Mouse (Mus musculus) WW6 (cell line): ENCODE data around the gene Ano6.
A peak's percentile ranks its signal among the peaks of the same experiment; 100 is the strongest.
"Not testable (repeated sequence)": the region's sequence is repeated elsewhere in the genome, so short reads cannot be mapped to it uniquely, and the experiment has no call there.

Source experiments
- DNase-seq: peaks from one replicate; pipeline ENCODE4 v3.0.0-alpha.2; 2013; ENCODE audit warnings: low read depth, low spot score

Gene Ano6

DNA sequence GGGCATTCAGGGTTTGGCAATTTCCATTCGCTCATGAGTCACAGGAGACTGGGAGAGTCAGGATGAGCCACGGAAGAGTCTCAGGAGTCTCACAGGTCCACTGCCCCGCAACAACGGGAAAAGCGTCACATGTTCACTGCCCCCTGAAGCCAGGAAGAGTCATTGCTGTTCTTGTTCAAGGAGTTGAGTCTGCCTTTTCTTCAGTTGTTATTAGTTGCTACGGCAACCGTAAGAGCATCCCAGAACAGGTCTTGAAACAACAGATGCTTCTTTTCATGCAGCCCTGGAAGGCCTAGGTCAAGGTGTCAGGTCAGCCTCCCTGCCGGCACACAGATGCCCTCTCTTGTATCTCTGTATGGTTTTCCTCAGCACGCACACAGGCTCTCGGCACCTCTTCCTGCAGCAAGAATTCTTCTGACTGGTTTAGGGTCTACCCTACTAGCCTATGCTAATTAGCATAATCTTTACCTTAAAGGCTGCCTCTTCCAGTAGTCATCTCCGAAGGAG is 36.9 kb downstream of the Ano6 start:
- DNase-seq = no peak

- not testable (repeated sequence) for DNase-seq
Measured at GRCm38 (mm10) chr15:95828018-95828646, 37.5 kb downstream of the Ano6 start.

DNA sequence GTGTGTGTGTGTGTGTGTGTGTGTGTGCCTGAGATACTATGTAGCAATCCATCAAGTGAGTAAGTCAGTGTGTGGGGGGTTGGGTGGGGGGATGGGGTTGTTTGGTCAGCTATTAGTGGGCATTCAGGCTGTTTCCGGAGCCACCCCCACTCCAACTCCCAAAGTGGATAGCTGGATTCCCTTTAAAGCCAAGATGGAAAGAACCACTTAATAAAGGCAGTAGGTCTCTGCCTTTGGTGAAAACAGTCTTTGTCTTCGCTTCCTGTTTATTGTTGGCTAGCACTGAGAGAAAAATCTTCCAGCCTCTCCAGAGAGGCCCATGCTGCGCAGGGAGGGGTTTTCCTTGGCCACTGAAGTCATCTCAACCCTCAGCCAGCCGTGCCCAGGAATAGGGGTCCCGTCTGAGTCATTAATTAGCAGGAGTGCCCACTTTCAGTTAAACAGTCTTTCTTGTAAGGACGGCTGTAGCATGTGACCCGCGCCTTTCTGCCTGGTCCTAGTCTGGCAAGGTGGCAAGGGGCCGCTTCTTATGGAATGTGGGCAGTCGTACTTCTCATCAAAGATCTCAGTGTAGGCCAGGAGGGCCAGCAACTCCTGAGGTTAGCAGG is 38.1 kb downstream of the Ano6 start:
- DNase-seq = no peak

GRCm38 (mm10) chr15:95829553-95830205 is 39.0 kb downstream of the Ano6 start:
- no peak for DNase-seq

DNA sequence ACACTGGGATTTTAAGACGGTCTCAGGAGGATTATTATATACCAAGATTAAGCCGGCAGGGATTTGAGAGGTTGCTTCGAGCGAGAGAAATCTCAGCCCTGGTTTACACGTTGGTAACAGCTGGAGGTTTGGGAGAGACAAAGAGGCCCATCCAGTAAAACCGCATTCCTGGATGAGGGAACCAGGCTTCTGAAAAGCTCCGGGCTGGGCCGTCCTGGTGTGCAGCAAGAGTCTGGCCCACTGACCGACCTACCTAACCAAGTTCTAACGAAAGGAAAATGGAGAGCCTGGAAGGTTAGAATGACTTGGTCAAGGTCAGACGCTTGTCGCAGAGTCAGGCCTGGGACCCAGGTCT is 39.5 kb downstream of the Ano6 start:
- DNase-seq = no peak

- DNase-seq = no peak
Measured at GRCm38 (mm10) chr15:95833292-95833691, 42.6 kb downstream of the Ano6 start.

DNA sequence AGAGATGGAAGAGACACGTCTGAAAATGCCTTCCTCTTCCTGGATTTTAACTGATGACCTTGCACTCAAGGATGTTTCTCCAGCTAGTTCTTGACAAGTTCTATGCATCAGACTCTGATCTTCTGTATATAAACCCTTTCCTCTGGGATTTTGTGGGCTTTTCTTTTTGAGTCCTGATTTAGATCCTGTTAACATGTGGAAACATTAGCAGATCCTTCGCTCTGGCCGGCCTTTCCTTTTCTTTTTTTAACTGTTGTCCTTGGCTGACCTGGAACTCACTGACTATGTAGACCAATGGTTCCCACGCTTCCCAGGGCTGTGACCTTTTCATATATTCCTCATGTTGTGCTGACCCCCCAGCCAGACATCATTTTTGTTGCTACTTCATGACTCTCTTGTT is 45.4 kb downstream of the Ano6 start:
- no peak for DNase-seq

- DNase-seq = no peak
Measured at GRCm38 (mm10) chr15:95836646-95837434, 46.2 kb downstream of the Ano6 start.

- no peak for DNase-seq
Measured at GRCm38 (mm10) chr15:95837570-95837969, 46.9 kb downstream of the Ano6 start.

DNA sequence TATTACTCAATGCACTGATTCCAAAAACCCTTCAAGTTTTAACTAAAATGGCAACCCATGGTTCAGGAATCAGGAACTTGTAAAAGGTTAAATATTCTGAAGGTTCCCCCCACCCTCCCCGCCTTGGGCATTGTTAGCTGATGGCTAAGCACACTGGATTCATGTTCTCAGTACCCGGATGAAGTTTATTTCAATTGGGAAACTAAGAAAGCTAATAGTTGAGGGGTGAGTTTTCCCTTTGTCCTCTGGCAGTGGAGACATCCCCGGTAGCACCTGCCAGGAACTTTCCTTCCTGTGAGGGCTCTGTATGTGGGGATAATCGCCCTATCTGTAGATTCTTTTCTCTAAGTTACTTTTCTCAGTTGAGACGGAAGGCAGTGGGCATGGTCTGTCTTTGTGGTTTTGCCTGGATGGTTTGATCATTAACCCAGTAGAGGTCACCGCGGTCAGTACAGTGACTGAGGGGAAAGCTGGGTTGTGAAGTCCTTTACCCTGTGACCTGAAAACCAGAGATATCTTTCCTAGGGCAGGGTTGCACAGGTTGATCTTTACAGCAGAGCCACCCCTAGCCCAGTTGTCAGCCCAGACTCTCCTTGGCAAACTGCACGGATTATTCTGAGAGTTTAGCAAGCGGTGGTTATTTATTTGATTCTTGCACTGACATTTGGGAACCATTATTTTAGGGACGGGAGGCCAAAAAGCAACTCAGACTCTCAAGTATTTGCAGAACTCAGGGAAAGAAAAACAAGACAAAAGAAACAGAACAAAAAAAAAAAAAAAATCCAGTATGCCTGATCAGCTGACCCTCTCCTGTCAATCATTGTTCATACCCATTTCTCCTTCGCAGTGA is 47.8 kb downstream of the Ano6 start:
- no peak for DNase-seq

DNA sequence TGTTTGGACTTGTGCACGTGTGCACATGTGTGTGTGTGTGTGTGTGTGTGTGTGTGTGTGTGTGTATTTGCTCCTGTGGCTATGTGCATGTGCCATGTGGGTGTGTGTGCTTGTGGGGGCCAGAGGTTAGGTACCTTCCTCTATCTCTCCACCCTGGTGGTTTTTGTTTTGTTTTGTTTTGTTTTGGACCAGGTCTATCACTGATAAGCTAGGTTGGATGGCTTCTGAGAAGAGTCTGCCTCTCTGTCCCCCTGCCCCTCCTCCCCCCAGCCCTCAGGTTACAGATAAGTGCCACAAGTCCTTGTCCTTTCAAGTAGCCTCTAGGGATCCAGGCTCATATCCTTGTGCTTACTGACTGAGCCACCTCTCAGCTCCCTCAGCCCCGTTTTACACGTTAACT is 49.1 kb downstream of the Ano6 start:
- DNase-seq = no peak

DNA sequence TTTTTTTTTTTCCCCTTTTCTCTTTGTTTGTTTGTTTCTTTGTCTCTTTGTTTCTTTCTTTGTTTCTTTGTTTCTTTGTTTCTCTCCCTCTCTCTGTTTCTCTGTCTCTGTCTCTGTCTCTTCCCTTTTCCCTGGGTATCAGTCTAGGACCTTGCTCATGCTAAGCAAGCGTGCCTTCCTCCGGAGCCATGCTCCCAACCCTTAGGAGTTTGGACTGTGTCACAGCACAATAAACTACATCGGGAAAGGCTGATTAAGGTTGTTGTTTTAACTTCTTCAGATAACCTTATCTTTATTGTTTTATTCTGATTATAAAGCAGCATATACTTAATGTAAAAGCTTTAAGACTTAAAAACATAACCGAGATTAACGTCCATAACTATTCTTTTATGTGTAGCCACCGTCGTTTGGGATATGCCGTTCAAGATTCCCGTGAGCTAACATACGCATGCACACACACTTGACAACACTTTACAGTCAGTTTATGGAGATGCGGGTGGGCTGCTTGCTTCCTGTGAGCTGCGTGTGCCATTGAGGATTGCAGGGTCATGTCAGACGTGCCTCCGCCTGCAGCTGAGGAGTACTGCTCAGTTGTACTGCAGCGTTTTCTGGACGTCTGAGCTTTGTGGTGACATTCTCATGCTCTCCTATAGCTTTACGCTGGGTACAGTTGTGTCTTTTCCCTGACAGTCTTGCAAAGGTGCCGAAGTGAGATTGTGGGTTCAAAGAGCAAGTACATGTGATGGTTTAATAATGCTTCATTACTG is 52.7 kb downstream of the Ano6 start:
- DNase-seq = no peak

DNA sequence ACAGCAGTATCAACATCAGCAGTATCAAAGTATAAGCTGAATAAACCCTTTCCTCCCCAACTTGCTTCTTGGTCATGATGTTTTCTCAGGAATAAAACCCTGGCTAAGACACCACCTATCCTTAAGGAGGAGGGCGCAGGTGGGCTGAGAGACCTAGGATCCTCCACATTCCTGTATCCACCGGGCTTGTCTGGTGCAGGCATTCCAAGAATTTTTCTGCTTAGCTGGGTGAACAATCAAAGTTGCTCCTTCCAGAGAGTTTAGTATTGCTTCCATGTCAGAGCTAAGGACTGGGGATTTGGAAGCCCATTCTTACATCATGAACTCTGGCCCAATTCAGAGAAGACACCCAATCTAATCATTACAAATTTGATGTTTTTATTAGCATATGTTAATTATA is 53.8 kb downstream of the Ano6 start:
- no peak for DNase-seq

DNA sequence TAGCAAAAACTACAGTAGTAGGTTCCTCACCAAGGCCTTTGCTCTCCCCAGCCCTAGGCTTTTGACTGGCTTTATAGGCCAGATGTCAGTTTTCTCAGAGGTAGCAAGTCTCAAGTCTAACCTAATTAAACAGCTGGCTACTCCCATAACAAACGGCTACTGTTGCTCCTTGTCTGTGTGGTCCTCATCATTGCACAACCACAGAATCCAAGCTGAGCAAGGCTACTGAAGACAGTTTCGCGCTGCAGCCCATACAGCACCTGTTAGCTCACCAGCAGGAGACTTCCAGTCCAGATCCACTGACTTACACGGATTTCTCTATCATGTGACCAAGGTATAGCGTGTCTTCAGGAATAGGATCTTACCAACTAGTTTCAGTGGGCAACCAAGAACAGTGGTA is 55.5 kb downstream of the Ano6 start:
- DNase-seq = no peak

DNA sequence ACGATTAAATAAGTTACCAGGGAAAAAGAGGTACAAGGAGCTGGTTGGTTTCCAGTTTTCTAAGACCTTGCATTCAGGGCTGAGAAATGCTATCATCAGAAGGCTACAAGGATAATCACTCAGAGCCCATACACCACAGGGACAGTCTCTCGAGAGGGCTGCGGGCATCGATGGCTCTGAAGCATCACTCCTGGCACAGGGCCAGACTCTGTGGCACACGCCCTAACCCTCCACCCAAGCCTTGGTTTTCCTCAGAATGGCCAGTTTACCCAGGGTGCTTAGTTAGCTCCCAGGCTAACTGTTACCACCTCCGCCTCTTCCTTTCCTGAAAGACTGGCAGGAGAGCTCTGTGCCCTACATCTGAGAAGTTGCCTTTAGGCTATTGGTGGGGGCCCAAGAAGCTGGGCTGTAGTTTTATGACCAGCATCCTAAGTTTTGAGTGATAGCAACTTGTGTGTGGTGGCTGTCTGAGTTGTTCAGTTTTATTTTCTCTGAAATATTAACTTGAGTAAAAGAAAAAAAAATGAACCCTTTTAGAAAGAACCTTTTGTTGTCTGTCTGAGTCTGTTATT is 57.9 kb downstream of the Ano6 start:
- no peak for DNase-seq

DNA sequence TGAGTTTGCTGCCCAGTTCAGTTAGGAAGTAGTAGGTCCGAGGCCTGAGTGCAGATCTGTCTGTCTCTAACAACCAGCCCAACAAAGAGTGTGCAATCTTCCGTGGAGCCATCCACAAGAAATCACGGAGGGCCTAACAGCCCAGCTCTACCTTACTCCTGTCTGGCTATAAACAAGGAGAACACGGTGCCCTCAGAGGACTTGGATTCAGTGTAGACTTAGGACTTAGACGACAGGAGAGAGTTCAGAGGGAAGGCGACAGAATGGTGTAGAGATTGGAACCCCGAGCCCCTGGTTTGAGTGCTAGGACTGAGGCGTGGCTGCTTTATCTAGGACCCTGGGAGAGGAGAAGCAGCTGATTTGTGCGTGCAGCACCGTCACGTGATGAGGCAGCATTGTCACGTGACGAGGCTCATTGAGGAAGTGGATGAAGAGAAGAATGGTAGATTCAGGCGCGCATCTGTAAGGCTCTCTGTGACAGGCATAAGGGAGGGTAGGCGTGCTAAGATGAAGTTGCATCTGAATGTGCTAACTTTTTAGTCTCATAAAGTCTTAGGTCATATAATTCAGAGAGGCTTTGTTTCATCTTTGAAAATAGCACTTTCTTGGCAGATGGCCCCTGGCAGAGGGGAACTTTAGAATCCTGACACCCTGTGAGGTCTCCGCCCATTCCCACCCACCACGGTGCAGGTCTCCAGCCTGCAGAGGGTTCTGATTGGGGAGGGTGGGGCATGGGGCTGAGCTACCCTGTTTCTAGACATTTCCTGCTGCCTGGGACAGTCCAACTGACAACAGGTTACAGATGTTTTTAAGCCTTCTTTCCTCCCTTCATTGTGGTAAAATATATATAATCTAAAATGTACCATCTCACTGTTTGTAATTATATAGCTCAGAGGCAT is 59.1 kb downstream of the Ano6 start:
- peak; percentile 31 for DNase-seq

- DNase-seq = no peak
Measured at GRCm38 (mm10) chr15:95850546-95850945, 59.9 kb downstream of the Ano6 start.

DNA sequence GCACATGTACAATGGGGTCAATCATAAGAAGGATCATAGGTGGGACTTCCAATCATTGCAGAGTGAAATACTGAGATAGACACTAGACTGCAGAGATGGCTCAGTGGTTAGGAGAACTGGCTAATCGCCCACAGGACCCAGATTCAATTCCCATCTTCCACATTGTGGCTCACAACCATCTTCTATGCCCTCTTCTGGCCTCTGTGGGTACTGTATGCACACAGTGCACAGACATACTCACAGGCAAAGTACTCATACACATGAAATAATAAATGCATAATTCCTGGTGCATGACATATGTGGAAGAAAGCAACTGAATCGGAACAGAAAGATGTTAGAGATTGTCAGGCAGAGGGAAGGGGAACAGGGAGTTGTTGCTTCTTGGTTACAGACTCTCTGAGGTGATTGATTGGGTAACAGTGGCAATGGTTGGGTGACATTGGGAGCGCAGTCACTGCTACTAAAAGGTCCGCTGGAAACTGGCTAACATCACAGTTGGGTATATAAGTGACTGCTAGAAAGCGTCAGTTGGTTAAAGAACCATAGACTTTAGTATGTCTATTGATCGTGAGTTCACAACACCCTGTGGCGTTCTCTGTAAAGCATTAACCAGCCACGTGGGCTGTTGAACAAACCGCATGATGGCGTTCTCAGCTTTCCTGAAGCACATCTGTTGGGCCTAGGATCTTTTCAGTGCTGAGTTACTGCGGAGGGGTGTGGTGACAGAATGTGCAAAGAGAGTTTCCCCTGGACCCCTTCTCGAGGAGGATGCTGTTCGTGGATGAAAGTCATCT is 64.6 kb downstream of the Ano6 start:
- no peak for DNase-seq
